Mouse (Mus musculus) midbrain, embryonic 11.5 days (tissue): ENCODE measurements at regions not wholly inside any gene's neighbourhood (a gene's known extent, or its start where the extent isn't known, plus 50 kb on each side); places are given as distances from the start of the nearest gene placed in this dataset.

Source experiments
- ATAC-seq: fragments of 200-750 bp; cut with Nextera tagmentation; 2 replicates; pipeline ENCODE4 v1.8.0; 2017; ENCODE audit warnings: moderate TSS enrichment, moderate library complexity; ENCODE audit not compliant: low FRiP score
- DNase-seq: peaks from one replicate; pipeline ENCODE4 v3.0.0; 2015; ENCODE audit warnings: low spot score; ENCODE audit errors: missing footprints
- H3K27ac ChIP-seq: fragments of 300-500 bp; sonication (generic); 2 replicates; pipeline ENCODE4 v1.5.1; 2014; ENCODE audit warnings: low read depth, low read length
- H3K27me3 ChIP-seq: fragments of 300-500 bp; sonication (generic); 2 replicates; pipeline ENCODE4 v1.6.1; 2014; ENCODE audit warnings: mild to moderate bottlenecking, low read length, moderate library complexity, mixed read lengths; ENCODE audit not compliant: control insufficient read depth, insufficient read depth
- H3K36me3 ChIP-seq: fragments of 300-500 bp; sonication (generic); 2 replicates; pipeline ENCODE4 v1.6.1; 2014; ENCODE audit warnings: mild to moderate bottlenecking, low read length, moderate library complexity, mixed read lengths; ENCODE audit not compliant: control insufficient read depth, insufficient read depth
- H3K4me1 ChIP-seq: fragments of 300-500 bp; sonication (generic); 2 replicates; pipeline ENCODE4 v1.6.1; 2014; ENCODE audit warnings: low read length; ENCODE audit not compliant: control insufficient read depth, insufficient read depth
- H3K4me2 ChIP-seq: fragments of 300-500 bp; sonication (generic); 2 replicates; pipeline ENCODE4 v1.6.1; 2014; ENCODE audit warnings: mild to moderate bottlenecking, moderate library complexity
- H3K4me3 ChIP-seq: fragments of 300-500 bp; sonication (generic); 2 replicates; pipeline ENCODE4 v1.5.1; 2014; ENCODE audit warnings: low read depth, low read length
- H3K9ac ChIP-seq: fragments of 300-500 bp; sonication (generic); 2 replicates; pipeline ENCODE4 v1.6.1; 2014; ENCODE audit warnings: low read length
- H3K9me3 ChIP-seq: fragments of 300-500 bp; sonication (generic); 2 replicates; pipeline ENCODE4 v1.6.1; 2016; ENCODE audit warnings: low read length; ENCODE audit not compliant: control insufficient read depth
- WGBS: fragments of 180-500 bp; shearing (Covaris S2); extraction: QIAGEN DNeasy Blood & Tissue Kit; methylation state at CpG from one replicate; pipeline ENCODE4 v1.1.7; 2014; 5-methylcytosine and 5-hydroxymethylcytosine counted together

DNA sequence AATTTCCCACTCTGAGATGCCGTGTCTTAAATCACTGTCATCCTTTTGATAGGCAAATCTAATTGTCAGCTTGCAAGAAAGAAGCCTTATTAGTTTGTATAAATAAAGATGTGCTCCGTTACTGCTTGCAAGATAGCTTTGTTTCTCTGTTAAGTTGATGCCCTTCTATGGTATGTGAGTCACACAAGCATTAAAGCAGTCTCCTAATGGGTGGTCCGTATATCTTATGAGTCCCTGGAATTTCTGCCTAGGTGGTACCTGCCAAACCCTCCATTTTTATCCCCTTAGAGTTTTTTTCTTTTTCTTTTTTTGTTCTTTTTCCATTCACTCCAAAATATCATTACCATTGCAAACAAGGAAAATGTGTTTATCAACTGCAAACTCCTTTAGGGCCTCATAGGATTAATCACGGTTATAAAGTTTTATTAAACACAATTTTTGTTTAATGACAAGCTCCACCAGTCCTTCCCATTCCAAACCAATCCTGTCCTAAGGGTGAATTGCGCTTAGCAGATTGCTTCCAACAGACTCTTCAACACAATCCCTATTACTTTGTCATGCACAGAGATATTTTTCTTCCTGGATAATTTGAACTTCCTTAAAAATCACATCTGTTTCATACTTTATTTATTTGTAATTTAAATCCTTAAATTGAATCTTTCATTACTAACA is 178.7 kb upstream of the Tbc1d5 start:
- no peak for ATAC-seq

DNA sequence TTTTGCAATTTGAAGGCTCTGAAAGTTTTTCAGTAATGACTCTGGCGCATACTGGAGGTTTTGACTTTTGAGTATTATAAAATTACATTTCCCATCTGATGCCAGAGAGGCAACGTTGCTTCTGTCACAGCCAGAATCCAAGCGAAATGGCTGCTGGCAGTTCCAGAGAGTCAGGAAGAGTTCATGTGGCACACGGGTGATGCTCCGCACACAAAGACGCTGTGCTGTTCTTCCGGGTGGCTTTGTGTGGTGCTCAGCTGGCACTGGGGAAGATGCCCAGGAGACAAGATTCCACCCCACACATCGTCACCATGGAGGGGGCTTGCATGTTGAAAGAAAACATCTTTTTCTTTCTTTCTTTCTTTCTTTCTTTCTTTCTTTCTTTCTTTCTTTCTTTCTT is 177.3 kb upstream of the Tbc1d5 start:
- 87% methylated on average over 8 of the region's 8 CpGs for WGBS

More for the DNA sequence above, 178.7 kb upstream of the Tbc1d5 start:
- Histone ChIP-seq H3K4me1 (no peaks in the 10 kb centered on the region), H3K9me3 (no peaks in the 10 kb centered on the region), H3K4me3 (no peak overlapping the region), H3K4me2 (no peak overlapping the region), H3K9ac (no peak overlapping the region), H3K36me3 (no peaks in the 10 kb centered on the region), H3K27ac (no peak overlapping the region), H3K27me3 (no peaks in the 10 kb centered on the region)
- DNase-seq = no peak
- 74% methylated on average over 5 of the region's 5 CpGs for WGBS

GRCm38 (mm10) chr17:51321868-51322267 is 142.7 kb upstream of the Tbc1d5 start:
- Histone ChIP-seq H3K27ac (no peak overlapping the region), H3K9me3 (no peaks in the 10 kb centered on the region), H3K9ac (no peak overlapping the region), H3K36me3 (no peaks in the 10 kb centered on the region), H3K4me2 (no peak overlapping the region), H3K27me3 (no peaks in the 10 kb centered on the region), H3K4me3 (no peak overlapping the region), H3K4me1 (no peaks in the 10 kb centered on the region)
- DNase-seq (no peak), ATAC-seq (no peak)
- 88% methylated on average over 7 of the region's 7 CpGs for WGBS

More for the DNA sequence above, 177.3 kb upstream of the Tbc1d5 start:
- Histone ChIP-seq H3K4me3 (no peak overlapping the region), H3K4me1 (no peaks in the 10 kb centered on the region), H3K9ac (no peak overlapping the region), H3K36me3 (no peaks in the 10 kb centered on the region), H3K9me3 (no peaks in the 10 kb centered on the region), H3K27ac (no peak overlapping the region), H3K27me3 (no peaks in the 10 kb centered on the region), H3K4me2 (no peak overlapping the region)
- no peak for DNase-seq
- no peak for ATAC-seq

- Histone ChIP-seq H3K9ac (no peak overlapping the region), H3K4me3 (no peak overlapping the region), H3K4me1 (no peaks in the 10 kb centered on the region), H3K36me3 (no peaks in the 10 kb centered on the region), H3K27ac (no peak overlapping the region), H3K27me3 (no peaks in the 10 kb centered on the region), H3K4me2 (no peak overlapping the region), H3K9me3 (no peaks in the 10 kb centered on the region)
- peak; percentile 42; the same call in 1 of the 2 replicates for ATAC-seq
- DNase-seq = no peak
- 78% methylated on average over 5 of the region's 5 CpGs for WGBS
Measured at GRCm38 (mm10) chr17:51321025-51321424, 141.9 kb upstream of the Tbc1d5 start.

- Histone ChIP-seq H3K27ac (no peak overlapping the region), H3K9ac (no peak overlapping the region), H3K4me1 (no peaks in the 10 kb centered on the region), H3K4me3 (no peak overlapping the region), H3K36me3 (no peaks in the 10 kb centered on the region), H3K4me2 (no peak overlapping the region), H3K9me3 (no peaks in the 10 kb centered on the region), H3K27me3 (no peaks in the 10 kb centered on the region)
- DNase-seq = no peak
- ATAC-seq = 0 out of 2 replicates have a peak, but pooled peaks have one; percentile 55
- WGBS = 55% methylated on average over 14 of the region's 14 CpGs
Measured at GRCm38 (mm10) chr17:51304964-51305363, 125.8 kb upstream of the Tbc1d5 start.

GRCm38 (mm10) chr17:51290741-51291140 is 111.6 kb upstream of the Tbc1d5 start:
- H3K9ac ChIP-seq = no peak overlapping the region
- H3K27me3 ChIP-seq = no peaks in the 10 kb centered on the region
- ATAC-seq (no peak), DNase-seq (no peak)
- no peaks in the 10 kb centered on the region for H3K9me3 ChIP-seq
- H3K4me2 ChIP-seq = no peak overlapping the region
- H3K4me1 ChIP-seq = no peaks in the 10 kb centered on the region
- H3K4me3 ChIP-seq = no peak overlapping the region
- no peak overlapping the region for H3K27ac ChIP-seq
- 88% methylated on average over 1 of the region's 1 CpGs for WGBS
- H3K36me3 ChIP-seq = no peaks in the 10 kb centered on the region

DNA sequence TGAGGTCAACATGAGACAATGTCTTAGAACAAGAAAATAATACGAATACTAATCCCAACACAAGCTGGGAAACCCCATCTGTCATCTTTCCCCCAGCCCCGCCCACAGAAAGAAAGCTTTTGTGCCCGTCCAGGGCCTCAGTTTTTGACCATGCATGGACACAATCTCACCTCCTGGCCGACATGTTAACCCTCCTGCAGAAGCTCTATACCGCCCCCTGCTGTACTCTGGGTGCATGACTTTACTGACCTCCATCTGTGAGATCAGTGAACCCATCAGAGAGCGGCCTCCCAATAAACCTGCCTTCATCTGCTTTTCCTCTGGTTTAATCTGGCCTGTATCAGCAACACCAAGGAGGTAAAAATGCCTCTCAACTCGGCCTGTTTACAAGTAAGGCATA is 109.6 kb upstream of the Tbc1d5 start:
- WGBS = 75% methylated on average over 7 of the region's 7 CpGs
- DNase-seq = no peak
- no peaks in the 10 kb centered on the region for H3K9me3 ChIP-seq

GRCm38 (mm10) chr17:51287878-51288277 is 108.7 kb upstream of the Tbc1d5 start:
- H3K27ac ChIP-seq = no peak overlapping the region
- DNase-seq = no peak
- ATAC-seq = no peak
- H3K4me2 ChIP-seq = no peak overlapping the region
- WGBS = 85% methylated on average over 8 of the region's 8 CpGs
- no peaks in the 10 kb centered on the region for H3K36me3 ChIP-seq
- H3K9me3 ChIP-seq = no peaks in the 10 kb centered on the region
- H3K27me3 ChIP-seq = no peaks in the 10 kb centered on the region
- H3K4me3 ChIP-seq = no peak overlapping the region
- no peak overlapping the region for H3K9ac ChIP-seq
- H3K4me1 ChIP-seq = no peaks in the 10 kb centered on the region

More for the DNA sequence above, 109.6 kb upstream of the Tbc1d5 start:
- no peak for ATAC-seq
- no peak overlapping the region for H3K4me3 ChIP-seq
- H3K4me1 ChIP-seq = no peaks in the 10 kb centered on the region
- H3K27me3 ChIP-seq = no peaks in the 10 kb centered on the region
- no peak overlapping the region for H3K9ac ChIP-seq
- no peak overlapping the region for H3K27ac ChIP-seq
- H3K36me3 ChIP-seq = no peaks in the 10 kb centered on the region
- no peak overlapping the region for H3K4me2 ChIP-seq

- no peak overlapping the region for H3K4me2 ChIP-seq
- H3K27me3 ChIP-seq = no peaks in the 10 kb centered on the region
- ATAC-seq (peak; percentile 40; the same call in 1 of the 2 replicates), DNase-seq (no peak)
- 58% methylated on average over 5 of the region's 5 CpGs for WGBS
- H3K4me3 ChIP-seq = no peak overlapping the region
- H3K36me3 ChIP-seq = no peaks in the 10 kb centered on the region
- H3K9ac ChIP-seq = no peak overlapping the region
- no peaks in the 10 kb centered on the region for H3K9me3 ChIP-seq
- H3K27ac ChIP-seq = no peak overlapping the region
- no peaks in the 10 kb centered on the region for H3K4me1 ChIP-seq
Measured at GRCm38 (mm10) chr17:51285362-51285761, 106.2 kb upstream of the Tbc1d5 start.
